Mouse (Mus musculus) ovary, adult 18-20 months (tissue): ENCODE results near the gene Cog7.

Experiments
- DNase-seq: peaks from one replicate; pipeline ENCODE4 v3.0.0; 2022; ENCODE audit warnings: low spot score, mixed read lengths

Cog7 gene

GRCm38 (mm10) chr7:121954891-121955669, 26.4 kb downstream of the Cog7 start:
- DNase-seq = no peak

DNA sequence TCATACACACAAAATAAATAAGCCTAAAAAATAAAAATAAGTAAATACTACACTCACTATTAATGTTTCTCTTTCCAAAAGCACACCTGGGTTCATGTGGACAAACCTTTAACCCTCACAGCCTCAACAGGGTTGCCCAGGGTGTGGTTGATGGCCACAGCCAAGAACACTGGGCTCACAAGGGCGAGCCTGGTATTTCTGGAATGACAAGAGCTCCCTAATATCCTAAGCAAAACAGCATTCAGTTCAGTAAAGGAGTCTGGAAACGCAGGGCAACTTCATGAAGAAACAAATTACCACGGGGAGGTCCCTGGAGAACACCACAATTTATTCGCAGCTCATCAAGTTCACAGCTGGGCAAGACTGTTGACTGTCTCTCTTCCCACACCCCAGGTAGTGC, 34.0 kb downstream of the Cog7 start:
- no peak for DNase-seq

- DNase-seq = no peak
Observed at GRCm38 (mm10) chr7:121946196-121946595, 35.3 kb downstream of the Cog7 start.

DNA sequence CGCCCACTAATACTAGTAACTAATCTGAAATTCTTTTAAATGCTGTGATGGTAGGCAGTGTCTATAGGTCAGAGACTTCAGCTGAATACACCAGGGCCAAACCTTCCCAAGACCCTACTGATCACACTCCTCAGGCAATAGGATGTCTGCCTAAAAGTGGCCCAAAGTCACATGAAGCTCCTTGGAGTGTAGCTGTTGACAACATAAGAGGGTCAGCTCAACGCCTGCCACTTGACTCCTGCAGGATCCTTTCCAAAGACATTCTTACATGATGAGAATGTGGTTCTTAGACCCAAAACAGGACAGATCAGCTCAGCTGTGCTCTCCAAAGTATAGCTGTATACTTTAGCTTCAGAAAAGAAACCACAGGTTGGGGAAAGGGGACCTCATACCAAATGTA, 39.1 kb downstream of the Cog7 start:
- no peak for DNase-seq

DNA sequence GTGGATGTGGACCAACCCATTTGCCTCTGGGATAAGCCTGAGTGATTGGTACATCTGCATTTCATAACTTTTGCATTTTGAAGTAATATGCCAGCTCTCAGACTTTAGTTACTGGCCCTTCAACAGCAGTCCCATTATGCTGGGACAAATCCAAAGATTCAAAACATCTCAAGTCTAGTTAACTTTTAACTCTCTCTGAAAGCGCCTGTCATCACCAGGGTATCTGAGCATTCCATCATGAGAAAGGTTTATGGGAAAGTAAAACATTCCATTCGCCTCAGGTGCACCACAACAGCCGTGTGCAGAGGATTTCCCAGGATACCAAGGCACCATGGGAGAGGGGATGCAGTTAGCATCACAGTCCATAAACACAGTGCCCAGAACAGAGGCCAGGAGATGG, 39.9 kb downstream of the Cog7 start:
- DNase-seq = no peak

GRCm38 (mm10) chr7:121941016-121941415, 40.5 kb downstream of the Cog7 start:
- no peak for DNase-seq

DNA sequence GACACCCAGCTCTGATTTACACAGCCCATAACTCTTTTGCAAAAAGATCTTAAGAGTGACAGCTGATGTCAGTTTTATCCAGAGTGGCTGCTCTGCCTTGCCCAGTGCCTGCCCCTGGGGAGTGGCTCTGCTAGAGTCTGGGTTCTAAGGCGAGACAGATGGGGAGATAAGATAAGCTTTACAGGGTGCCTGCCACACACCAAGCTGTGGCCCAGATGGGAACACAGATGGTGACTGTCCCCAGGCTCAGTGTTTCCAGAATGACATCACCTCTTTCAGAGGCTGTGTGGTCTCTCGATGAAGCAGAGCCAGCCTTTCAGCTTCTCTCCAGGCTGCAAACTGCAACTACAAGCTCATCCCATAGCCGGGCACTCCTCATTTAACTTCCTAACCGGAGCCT, 41.8 kb downstream of the Cog7 start:
- no peak for DNase-seq

DNA sequence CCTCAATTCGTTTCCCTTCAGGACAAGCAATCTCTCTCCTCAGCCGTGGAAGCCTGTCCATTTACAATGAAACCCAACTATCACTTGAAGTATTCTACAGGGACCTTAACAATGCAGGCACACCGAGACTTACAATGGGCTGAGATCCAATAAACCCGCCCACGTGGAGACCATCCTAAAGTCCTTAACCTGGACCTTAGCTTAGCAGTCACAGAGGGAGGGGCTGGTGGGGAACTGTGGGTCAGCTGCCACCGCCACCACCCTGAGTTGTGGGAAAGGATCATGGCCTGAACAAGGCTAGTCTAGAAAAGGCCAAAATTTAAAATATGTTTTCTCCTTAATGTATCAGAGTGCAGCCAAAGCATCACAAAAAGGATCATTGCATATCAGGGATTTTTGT, 42.3 kb downstream of the Cog7 start:
- DNase-seq = no peak

- no peak for DNase-seq
Observed at GRCm38 (mm10) chr7:121938124-121938891, 43.2 kb downstream of the Cog7 start.

- DNase-seq = no peak
Observed at GRCm38 (mm10) chr7:121936861-121937630, 44.5 kb downstream of the Cog7 start.

GRCm38 (mm10) chr7:121935906-121936794, 45.4 kb downstream of the Cog7 start:
- no peak for DNase-seq

GRCm38 (mm10) chr7:121934346-121934745, 47.2 kb downstream of the Cog7 start:
- DNase-seq = no peak

DNA sequence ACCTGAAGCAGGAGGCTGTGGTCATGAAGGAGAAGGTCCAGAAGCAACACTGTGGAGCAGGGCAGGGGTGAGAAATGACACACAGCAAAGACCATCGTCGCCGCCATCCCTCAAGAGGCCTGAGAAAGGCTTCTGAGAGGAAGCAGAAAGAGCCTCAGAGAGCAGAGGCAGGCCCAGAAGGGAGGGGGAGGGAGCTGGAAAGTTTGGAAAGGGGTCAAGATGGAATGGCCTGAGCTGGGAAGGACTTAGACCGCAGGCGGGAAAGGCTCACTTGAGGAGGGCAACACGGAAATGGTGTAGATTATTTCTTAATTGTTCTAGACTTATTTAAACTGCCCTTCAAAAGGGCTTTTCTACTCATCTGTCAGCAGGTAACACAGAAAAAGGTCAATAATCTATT, 47.8 kb downstream of the Cog7 start:
- no peak for DNase-seq

DNA sequence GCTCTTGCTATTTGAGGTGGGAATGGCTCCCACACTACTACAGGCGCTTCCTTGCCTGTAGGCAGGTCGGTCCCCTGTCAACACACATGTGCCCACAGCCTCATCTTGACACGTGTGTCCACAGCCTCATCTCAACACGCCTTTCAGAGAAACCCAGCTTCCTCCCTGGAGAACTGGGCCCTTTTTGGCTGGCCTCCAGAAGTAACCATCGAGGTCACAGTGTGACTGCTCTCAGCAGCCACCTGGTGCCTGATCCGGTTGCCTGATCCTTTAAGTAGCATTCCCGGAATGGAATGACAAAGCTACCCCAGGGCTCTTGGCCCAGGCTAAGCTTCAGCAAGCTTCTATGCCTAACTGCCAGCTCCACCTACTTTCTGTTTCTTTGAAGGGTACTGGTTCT, 50.3 kb downstream of the Cog7 start:
- no peak for DNase-seq

- DNase-seq = no peak
Observed at GRCm38 (mm10) chr7:121927882-121928281, 53.6 kb downstream of the Cog7 start.

- no peak for DNase-seq
Observed at GRCm38 (mm10) chr7:121924361-121924760, 57.1 kb downstream of the Cog7 start.

DNA sequence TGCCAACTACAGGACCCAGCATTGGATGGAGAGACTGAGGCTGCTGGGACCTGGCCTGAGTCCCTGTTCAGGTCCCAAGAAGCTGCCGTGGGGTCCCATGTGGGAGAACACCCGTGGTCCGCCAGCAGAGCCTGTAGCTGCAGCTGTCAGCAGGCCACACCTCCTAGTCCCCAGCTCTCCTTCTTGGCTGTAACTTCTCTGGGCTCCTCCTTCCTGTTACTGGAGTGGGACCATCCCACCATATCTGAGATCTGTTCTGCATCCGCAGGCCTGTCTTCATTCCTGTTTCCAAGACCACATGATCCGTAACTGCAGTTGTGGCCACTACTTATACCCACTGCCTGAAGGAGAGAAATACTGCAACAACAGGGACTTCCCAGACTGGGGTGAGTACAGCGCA, 67.6 kb downstream of the Cog7 start:
- no peak for DNase-seq

DNA sequence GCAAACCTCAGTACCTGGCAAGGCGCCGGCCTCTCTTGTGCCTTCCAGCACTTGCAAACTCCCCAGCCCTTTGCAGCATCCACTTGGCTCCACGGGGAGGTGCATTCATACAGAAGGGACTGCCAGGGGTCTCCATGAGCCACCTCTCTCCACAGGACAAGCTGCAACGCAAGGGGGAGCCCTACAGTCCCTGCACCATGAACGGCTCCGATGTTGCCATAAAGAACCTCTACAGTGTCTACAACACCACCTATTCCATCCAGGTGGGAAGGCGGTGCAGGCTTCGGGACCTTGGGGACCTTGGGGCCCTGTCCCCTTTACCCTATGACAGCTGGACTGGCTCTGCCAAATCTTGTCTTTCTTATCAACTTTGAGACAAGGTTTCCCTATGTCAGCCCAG, 69.3 kb downstream of the Cog7 start:
- DNase-seq = no peak

- no peak for DNase-seq
Observed at GRCm38 (mm10) chr7:121906879-121907278, 74.6 kb downstream of the Cog7 start.

DNA sequence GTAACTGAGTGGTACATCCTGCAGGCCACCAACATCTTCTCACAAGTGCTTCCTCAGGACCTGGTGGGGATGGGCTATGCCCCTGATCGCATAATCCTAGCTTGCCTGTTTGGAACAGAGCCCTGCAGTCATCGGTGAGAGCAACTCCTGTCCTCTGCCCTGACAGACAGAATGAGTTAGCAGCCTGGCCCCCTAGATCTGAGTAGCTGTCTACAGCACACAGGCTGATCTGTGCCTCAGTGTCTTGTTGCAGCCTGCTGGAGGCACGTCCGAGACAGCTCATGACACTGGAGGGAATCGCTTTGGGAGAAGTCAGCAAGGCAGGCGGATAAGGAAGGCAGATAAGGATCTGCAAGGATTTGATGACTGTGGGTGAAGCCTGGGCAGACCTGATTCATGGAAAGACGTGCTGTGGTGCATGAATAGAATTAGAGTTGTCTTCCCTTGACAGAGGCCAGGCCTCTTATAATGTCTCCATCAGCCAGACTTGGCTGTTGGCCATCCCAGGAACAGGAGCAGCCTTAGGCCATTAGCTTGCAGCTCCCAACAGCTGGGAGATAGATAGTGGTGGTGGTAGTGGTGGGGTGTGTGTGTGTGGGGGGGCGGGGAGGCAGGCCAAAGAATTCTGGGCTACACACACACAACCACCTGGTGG, 78.6 kb downstream of the Cog7 start:
- no peak for DNase-seq

DNA sequence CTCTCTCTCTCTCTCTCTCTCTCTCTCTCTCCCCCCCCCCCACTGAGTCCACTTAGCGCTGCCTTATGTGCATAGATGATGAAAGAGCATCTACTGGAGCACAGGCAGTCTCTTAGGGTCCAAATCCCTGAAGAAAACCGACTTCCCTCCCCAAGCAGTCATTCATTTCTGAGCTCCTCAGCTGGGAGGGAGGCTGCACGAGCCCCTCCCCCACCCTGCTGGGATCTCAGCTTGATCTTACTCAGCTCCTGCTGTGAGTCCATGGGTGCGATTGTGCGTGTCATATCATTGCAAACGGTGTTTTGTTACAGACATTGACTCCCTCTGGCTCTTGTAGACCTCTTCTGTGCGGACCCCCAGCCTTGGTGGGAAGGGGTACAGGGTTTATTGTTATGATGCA, 81.6 kb downstream of the Cog7 start:
- DNase-seq = no peak
